Mouse (Mus musculus): Measurements from ENCODE around the gene Arl13b.

- no peak for TF ChIP-seq GATA1 (IDR thresholded peaks at IDR 0.05; ENCODE audit: borderline replicate concordance, low read length)
- no peak for TF ChIP-seq CTCF (IDR thresholded peaks at IDR 0.05; ENCODE audit: low read depth, low read length)
- no peak for TF ChIP-seq TAL1 (conservative IDR thresholded peaks at IDR 0.05; ENCODE audit: low read depth, low read length)
- TF ChIP-seq POLR2AphosphoS5 (IDR thresholded peaks at IDR 0.05; ENCODE audit: insufficient replicate concordance, low read depth, low read length), result no peak
- TF ChIP-seq GATA2 (IDR thresholded peaks at IDR 0.05; ENCODE audit: borderline replicate concordance, low read depth, low read length), result no peak
Measured at GRCm38 (mm10) chr16:62845341-62845740, 1.5 kb downstream of the Arl13b start.
